Mouse (Mus musculus): ENCODE measurements around the gene Nek2. TPM values are rescaled to one million over a fixed set of nuclear protein-coding genes. Genes with fewer than 3 reads are reported as not detected.
A peak's percentile ranks its signal among the peaks of the same experiment; 100 is the strongest.

Nek2 gene
- polyA plus RNA-seq (2014; fragmentation: Nextera tagmentation; extraction: Ambion mirVana): 19.7 and 22.7 TPM in 2 replicates

DNA sequence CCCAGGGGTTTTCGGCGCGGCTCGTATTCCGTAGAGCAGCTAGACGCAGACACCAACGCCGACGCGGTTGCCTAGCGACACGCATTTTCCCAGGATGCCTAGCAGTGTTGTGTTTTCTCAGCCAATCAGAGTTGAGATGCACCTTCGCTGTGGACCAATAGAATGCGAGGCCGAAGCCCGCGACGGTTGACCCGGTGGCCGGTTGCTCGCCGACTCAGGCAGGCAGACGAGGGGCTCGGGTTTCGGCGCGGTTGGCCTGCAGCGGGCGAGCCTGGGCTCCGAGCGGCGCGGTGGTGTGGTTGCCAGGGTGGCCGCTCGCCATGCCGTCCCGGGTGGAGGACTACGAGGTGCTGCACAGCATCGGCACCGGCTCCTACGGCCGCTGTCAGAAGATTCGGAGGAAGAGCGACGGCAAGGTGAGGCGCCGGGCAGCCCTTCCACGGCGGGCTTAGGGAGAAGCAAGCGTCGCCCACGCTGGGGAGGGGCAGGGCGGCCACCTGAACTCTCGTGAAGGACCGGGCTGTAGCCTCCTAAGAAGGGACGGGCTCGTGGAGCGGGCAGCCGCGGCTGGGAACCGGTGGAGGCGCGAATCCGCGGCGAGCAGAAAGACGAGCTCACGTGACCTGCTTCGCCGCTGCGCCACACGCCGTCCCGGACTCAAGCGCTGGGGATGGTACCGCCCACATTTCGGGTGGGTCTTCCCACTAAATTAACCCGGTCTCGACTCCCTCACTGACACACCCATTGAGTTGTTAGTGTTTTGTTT, at the start of gene Nek2:
Nek2 (plus strand) TSS at position 119 of the 766 bp plus-strand sequence.
- peak within 1 kb of the TSS; percentile 77 for H3K4me3 ChIP-seq (ENCODE audit: low read depth, low read length)
- H3K9ac ChIP-seq (ENCODE audit: low read length): peak within 1 kb of the TSS; percentile 77
- ATAC-seq: peak; percentile 96
- under 1% methylated on average over 78 of the region's 79 CpGs for WGBS
- peak within 1 kb of the TSS; percentile 70; the same call in 1 of the 2 replicates for H3K27ac ChIP-seq (ENCODE audit: low read depth, low read length)
- H3K4me1 ChIP-seq (ENCODE audit: control insufficient read depth, insufficient read depth, low read length): peaks cover 6% of the 10 kb centered on the region; the same call in 1 of the 2 replicates
- no peaks in the 10 kb centered on the region for H3K27me3 ChIP-seq (replicated peaks; ENCODE audit: control insufficient read depth, insufficient read depth, low read length)
- H3K36me3 ChIP-seq (ENCODE audit: control insufficient read depth, insufficient read depth, low read length): peaks cover 24% of the 10 kb centered on the region
- peak; percentile 99 for DNase-seq (ENCODE audit: low spot score)
- no peaks in the 10 kb centered on the region for H3K9me3 ChIP-seq (replicated peaks; ENCODE audit: control insufficient read depth, low read length)
- peak within 1 kb of the TSS; percentile 68 for H3K4me2 ChIP-seq (ENCODE audit: low read length)

DNA sequence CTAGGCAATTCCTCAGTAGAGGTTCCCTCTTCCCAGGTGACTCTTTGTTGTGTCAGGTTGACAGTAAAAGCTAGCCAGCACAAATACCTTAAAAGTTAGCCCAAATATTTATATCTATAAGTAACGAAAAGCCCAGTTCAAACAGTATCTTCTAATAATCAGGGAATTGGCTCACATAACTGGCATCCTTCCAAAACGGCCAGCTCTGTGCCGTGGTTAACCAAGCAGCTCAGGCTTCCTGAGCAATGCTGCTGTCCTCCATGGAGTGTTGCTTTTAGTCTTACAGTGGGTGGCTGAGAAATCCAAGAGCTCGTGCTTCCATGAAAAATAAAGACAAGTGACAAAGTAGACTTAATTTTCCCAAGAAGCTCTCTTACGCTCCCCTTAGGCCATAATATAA, 47.1 kb upstream of the Nek2 start:
- Histone ChIP-seq H3K4me1 (ENCODE audit: control insufficient read depth, insufficient read depth, low read length) (no peaks in the 10 kb centered on the region), H3K4me2 (ENCODE audit: low read length) (no peak overlapping the region), H3K4me3 (ENCODE audit: low read depth, low read length) (no peak overlapping the region), H3K27ac (ENCODE audit: low read depth, low read length) (no peak overlapping the region), H3K9ac (ENCODE audit: low read length) (no peak overlapping the region), H3K9me3 (replicated peaks; ENCODE audit: control insufficient read depth, low read length) (no peaks in the 10 kb centered on the region), H3K36me3 (ENCODE audit: control insufficient read depth, insufficient read depth, low read length) (peaks cover 58% of the 10 kb centered on the region), H3K27me3 (replicated peaks; ENCODE audit: control insufficient read depth, insufficient read depth, low read length) (no peaks in the 10 kb centered on the region)
- DNase-seq (ENCODE audit: low spot score): peak; percentile 22
- no peak for ATAC-seq
- WGBS: 71% methylated on average over 5 of the region's 5 CpGs

DNA sequence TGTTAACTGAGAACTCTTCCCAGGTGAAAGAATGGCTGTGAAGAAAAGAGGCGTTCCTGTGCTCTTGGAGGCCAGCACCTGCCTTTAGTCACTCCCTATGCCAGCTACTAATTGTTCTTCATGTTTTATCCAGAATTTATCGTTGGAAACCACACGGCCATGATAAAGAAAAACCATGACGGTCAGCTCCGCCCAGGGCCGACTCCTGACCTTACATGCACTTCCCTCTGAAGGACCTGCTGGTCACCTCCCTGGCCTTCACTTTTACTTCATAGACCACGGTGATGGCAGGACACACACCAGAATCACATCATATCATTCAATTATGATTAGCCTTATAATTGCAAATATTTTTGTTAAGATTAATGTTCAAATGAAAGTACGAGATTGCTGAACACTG, 46.1 kb upstream of the Nek2 start:
- ATAC-seq: no peak
- Histone ChIP-seq H3K9ac (ENCODE audit: low read length) (no peak overlapping the region), H3K36me3 (ENCODE audit: control insufficient read depth, insufficient read depth, low read length) (peaks cover 68% of the 10 kb centered on the region)

DNA sequence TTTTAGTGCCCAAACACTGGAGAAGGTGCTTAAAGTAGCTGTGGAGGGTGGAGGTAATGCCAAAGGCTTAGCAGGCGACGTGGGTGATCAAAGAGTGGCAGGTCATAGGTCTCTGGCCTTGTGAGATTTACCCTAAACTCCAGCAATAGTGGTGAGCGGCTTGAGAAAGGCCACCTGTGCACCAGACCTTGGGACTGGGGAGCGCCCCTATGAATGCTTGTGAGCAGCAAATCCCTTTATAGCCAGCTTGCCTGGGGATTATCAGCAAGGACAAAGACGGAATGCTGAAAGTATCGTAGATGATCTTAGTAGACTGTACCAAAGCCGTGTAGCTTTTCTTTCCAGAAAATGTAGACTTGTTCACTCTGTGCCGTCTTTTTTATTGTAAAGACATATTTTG, 43.7 kb upstream of the Nek2 start:
- no peak overlapping the region for H3K9ac ChIP-seq (ENCODE audit: low read length)
- peaks cover 76% of the 10 kb centered on the region for H3K36me3 ChIP-seq (ENCODE audit: control insufficient read depth, insufficient read depth, low read length)
- no peaks in the 10 kb centered on the region for H3K4me1 ChIP-seq (ENCODE audit: control insufficient read depth, insufficient read depth, low read length)
- ATAC-seq (no peak), DNase-seq (ENCODE audit: low spot score) (no peak)
- no peak overlapping the region for H3K4me3 ChIP-seq (ENCODE audit: low read depth, low read length)
- H3K4me2 ChIP-seq (ENCODE audit: low read length): no peak overlapping the region
- 74% methylated on average over 8 of the region's 8 CpGs for WGBS
- H3K27me3 ChIP-seq (replicated peaks; ENCODE audit: control insufficient read depth, insufficient read depth, low read length): no peaks in the 10 kb centered on the region
- H3K9me3 ChIP-seq (replicated peaks; ENCODE audit: control insufficient read depth, low read length): no peaks in the 10 kb centered on the region
- H3K27ac ChIP-seq (ENCODE audit: low read depth, low read length): no peak overlapping the region

More for the DNA sequence above, 46.1 kb upstream of the Nek2 start:
- WGBS: 91% methylated on average over 8 of the region's 8 CpGs
- no peak for DNase-seq (ENCODE audit: low spot score)
- no peak overlapping the region for H3K4me3 ChIP-seq (ENCODE audit: low read depth, low read length)
- no peak overlapping the region for H3K27ac ChIP-seq (ENCODE audit: low read depth, low read length)
- no peaks in the 10 kb centered on the region for H3K4me1 ChIP-seq (ENCODE audit: control insufficient read depth, insufficient read depth, low read length)
- no peaks in the 10 kb centered on the region for H3K27me3 ChIP-seq (replicated peaks; ENCODE audit: control insufficient read depth, insufficient read depth, low read length)
- H3K4me2 ChIP-seq (ENCODE audit: low read length): no peak overlapping the region
- H3K9me3 ChIP-seq (replicated peaks; ENCODE audit: control insufficient read depth, low read length): no peaks in the 10 kb centered on the region

DNA sequence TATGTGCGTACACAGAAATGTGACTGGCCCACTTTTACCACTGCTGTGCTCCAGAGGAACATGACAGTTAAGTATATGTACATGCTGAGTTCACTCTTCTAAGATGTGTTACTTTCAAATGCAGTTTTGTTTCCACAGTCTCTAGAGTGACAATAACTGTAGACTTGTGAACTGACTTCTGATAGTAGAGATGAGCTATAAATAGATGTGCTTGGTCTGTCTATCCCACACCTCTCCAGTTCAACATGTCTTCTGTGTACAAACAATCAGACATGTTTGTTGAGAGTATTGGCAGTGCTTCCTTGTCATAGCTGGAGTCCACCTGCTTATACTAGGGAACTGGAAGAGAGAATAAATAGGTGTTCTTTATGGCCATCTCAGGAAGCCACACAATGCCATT, 40.8 kb upstream of the Nek2 start:
- no peak overlapping the region for H3K4me2 ChIP-seq (ENCODE audit: low read length)
- no peaks in the 10 kb centered on the region for H3K27me3 ChIP-seq (replicated peaks; ENCODE audit: control insufficient read depth, insufficient read depth, low read length)
- no peaks in the 10 kb centered on the region for H3K9me3 ChIP-seq (replicated peaks; ENCODE audit: control insufficient read depth, low read length)
- no peak overlapping the region for H3K27ac ChIP-seq (ENCODE audit: low read depth, low read length)
- ATAC-seq: no peak
- H3K4me3 ChIP-seq (ENCODE audit: low read depth, low read length): no peak overlapping the region
- H3K36me3 ChIP-seq (ENCODE audit: control insufficient read depth, insufficient read depth, low read length): peaks cover 57% of the 10 kb centered on the region
- 93% methylated on average over 1 of the region's 1 CpGs for WGBS
- no peak overlapping the region for H3K9ac ChIP-seq (ENCODE audit: low read length)
- no peaks in the 10 kb centered on the region for H3K4me1 ChIP-seq (ENCODE audit: control insufficient read depth, insufficient read depth, low read length)
- DNase-seq (ENCODE audit: low spot score): no peak

DNA sequence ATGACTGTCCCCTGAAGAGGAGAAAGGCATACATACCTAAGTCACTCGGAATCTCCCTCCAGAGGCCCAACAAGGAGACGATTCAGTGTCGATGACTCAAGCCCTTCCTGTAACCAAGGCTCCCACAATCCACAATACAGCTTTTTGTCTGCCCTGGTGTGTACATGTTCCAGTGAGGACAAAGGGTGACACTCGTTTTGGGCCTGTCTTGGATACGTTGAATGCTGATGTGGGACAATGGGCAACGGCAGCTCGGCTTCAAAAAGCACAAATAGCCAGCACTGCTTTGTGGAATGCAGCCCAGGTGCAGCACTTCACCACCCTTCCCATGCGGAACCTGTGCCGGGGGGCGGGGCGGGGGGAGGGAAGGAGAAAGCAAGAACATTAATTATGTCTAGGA, 36.1 kb upstream of the Nek2 start:
- WGBS: 61% methylated on average over 11 of the region's 11 CpGs

GRCm38 (mm10) chr1:191786255-191786654, 35.0 kb upstream of the Nek2 start:
- no peak overlapping the region for H3K4me2 ChIP-seq (ENCODE audit: low read length)
- no peak overlapping the region for H3K4me3 ChIP-seq (ENCODE audit: low read depth, low read length)
- 59% methylated on average over 6 of the region's 6 CpGs for WGBS
- no peak overlapping the region for H3K27ac ChIP-seq (ENCODE audit: low read depth, low read length)
- no peaks in the 10 kb centered on the region for H3K4me1 ChIP-seq (ENCODE audit: control insufficient read depth, insufficient read depth, low read length)
- H3K36me3 ChIP-seq (ENCODE audit: control insufficient read depth, insufficient read depth, low read length): peaks cover 4% of the 10 kb centered on the region; the same call in 1 of the 2 replicates
- DNase-seq (ENCODE audit: low spot score) (no peak), ATAC-seq (no peak)
- no peaks in the 10 kb centered on the region for H3K27me3 ChIP-seq (replicated peaks; ENCODE audit: control insufficient read depth, insufficient read depth, low read length)
- no peaks in the 10 kb centered on the region for H3K9me3 ChIP-seq (replicated peaks; ENCODE audit: control insufficient read depth, low read length)
- no peak overlapping the region for H3K9ac ChIP-seq (ENCODE audit: low read length)

More for the DNA sequence above, 36.1 kb upstream of the Nek2 start:
- no peaks in the 10 kb centered on the region for H3K4me1 ChIP-seq (ENCODE audit: control insufficient read depth, insufficient read depth, low read length)
- H3K36me3 ChIP-seq (ENCODE audit: control insufficient read depth, insufficient read depth, low read length): peaks cover 14% of the 10 kb centered on the region
- H3K27ac ChIP-seq (ENCODE audit: low read depth, low read length): no peak overlapping the region
- H3K9ac ChIP-seq (ENCODE audit: low read length): no peak overlapping the region
- no peak overlapping the region for H3K4me2 ChIP-seq (ENCODE audit: low read length)
- no peaks in the 10 kb centered on the region for H3K27me3 ChIP-seq (replicated peaks; ENCODE audit: control insufficient read depth, insufficient read depth, low read length)
- no peak for DNase-seq (ENCODE audit: low spot score)
- H3K4me3 ChIP-seq (ENCODE audit: low read depth, low read length): no peak overlapping the region
- H3K9me3 ChIP-seq (replicated peaks; ENCODE audit: control insufficient read depth, low read length): no peaks in the 10 kb centered on the region
- no peak for ATAC-seq

DNA sequence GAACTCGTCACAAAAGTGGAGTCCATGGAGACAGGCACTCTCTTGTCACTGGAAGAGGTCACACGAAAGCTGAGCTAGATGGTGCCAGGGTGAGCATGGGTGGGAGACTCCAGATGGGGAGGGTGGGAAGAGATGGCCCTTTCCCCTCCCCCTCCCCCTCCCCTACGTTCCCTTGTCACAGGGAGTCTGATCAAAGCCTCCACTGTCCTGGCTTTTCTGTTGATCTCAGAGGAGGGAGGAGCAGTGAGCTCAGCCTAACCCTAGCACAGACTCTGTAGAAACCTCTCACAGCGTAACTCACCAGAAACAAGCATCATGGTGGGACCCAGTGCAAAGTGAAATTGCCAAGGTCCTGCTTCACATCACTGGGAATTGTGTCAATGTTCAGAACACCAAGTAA, 33.9 kb upstream of the Nek2 start:
- no peak overlapping the region for H3K4me2 ChIP-seq (ENCODE audit: low read length)
- ATAC-seq (no peak), DNase-seq (ENCODE audit: low spot score) (no peak)
- no peak overlapping the region for H3K9ac ChIP-seq (ENCODE audit: low read length)
- H3K27me3 ChIP-seq (replicated peaks; ENCODE audit: control insufficient read depth, insufficient read depth, low read length): no peaks in the 10 kb centered on the region
- no peaks in the 10 kb centered on the region for H3K36me3 ChIP-seq (ENCODE audit: control insufficient read depth, insufficient read depth, low read length)
- no peaks in the 10 kb centered on the region for H3K9me3 ChIP-seq (replicated peaks; ENCODE audit: control insufficient read depth, low read length)
- no peak overlapping the region for H3K4me3 ChIP-seq (ENCODE audit: low read depth, low read length)
- WGBS: 42% methylated on average over 4 of the region's 4 CpGs
- H3K4me1 ChIP-seq (ENCODE audit: control insufficient read depth, insufficient read depth, low read length): no peaks in the 10 kb centered on the region
- no peak overlapping the region for H3K27ac ChIP-seq (ENCODE audit: low read depth, low read length)

GRCm38 (mm10) chr1:191792991-191793390, 28.3 kb upstream of the Nek2 start:
- no peak overlapping the region for H3K4me3 ChIP-seq (ENCODE audit: low read depth, low read length)
- no peaks in the 10 kb centered on the region for H3K9me3 ChIP-seq (replicated peaks; ENCODE audit: control insufficient read depth, low read length)
- DNase-seq (ENCODE audit: low spot score) (no peak), ATAC-seq (no peak)
- no peaks in the 10 kb centered on the region for H3K36me3 ChIP-seq (ENCODE audit: control insufficient read depth, insufficient read depth, low read length)
- no peaks in the 10 kb centered on the region for H3K27me3 ChIP-seq (replicated peaks; ENCODE audit: control insufficient read depth, insufficient read depth, low read length)
- no peak overlapping the region for H3K4me2 ChIP-seq (ENCODE audit: low read length)
- no peak overlapping the region for H3K9ac ChIP-seq (ENCODE audit: low read length)
- no peaks in the 10 kb centered on the region for H3K4me1 ChIP-seq (ENCODE audit: control insufficient read depth, insufficient read depth, low read length)
- 74% methylated on average over 8 of the region's 8 CpGs for WGBS
- no peak overlapping the region for H3K27ac ChIP-seq (ENCODE audit: low read depth, low read length)
